9 mouse cellular contexts compared by ENCODE assay signal in the genomic region with DNA sequence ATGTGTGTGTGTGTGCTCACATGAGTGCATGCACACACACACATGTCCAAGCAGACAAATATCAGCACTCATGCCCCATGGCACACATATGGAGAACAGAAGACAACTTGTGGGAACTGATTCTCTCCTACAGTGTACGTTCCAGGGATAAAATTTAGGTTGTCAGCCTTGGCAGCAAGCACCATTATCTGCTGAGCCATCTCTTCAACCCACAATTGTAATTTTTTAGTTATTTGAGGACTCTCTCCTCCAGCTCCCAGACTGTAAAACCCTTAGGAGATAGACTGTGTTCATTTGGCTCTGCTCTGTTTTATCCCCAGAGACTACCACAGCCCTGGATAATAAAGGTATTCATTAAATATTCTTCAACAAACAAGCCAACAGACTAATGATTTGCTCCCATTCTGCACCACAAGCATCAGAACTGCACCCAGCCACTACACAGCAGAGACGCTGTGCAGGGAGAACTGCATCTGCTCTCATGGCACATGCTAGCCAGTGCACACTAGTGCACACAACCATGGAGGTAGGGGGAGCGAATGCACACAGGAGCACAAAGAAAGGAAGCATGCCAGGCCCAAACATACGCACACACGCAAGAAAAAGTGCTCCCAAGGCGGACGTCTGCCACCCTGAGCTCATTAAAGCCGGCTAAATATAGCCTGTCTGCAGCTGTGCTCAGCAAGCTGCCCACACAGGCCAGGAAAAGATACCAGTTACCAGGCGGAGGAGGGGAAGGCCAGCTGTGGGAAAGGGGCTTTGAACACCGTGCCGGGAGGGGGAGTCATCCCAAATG. TPM values are rescaled to one million over a fixed set of nuclear protein-coding genes. Genes with fewer than 3 reads are reported as not detected.
A peak's percentile ranks its signal among the peaks of the same experiment; 100 is the strongest.
DNase-seq lines count a peak whose midpoint lies in the region; ATAC-seq lines count a peak whose summit lies in the region.
"Had no signal": no experiment of that assay in that cellular context is flagged by ENCODE, and none has a peak within 500 bp of the region (broad histone marks: within the 10 kb centered on the region; RNA-seq: fewer than 3 reads in every experiment).

No protein-coding gene starts in this region.

- no peak overlapping the region for H3K4me2 ChIP-seq in embryonic facial prominence, embryonic 11.5 days (ENCODE audit: low read depth, low read length)
- H3K4me2 ChIP-seq in hindbrain, embryonic 16.5 days (ENCODE audit: low read length): no peak overlapping the region
- H3K4me2 ChIP-seq in midbrain, embryonic 13.5 days (replicated peaks): no peak overlapping the region

- H3K27me3 ChIP-seq in embryonic facial prominence, embryonic 11.5 days (ENCODE audit: control insufficient read depth, insufficient read depth, low read length): no peaks in the 10 kb centered on the region
- H3K27me3 ChIP-seq in embryonic facial prominence, embryonic 10.5 days (replicated peaks; ENCODE audit: low read depth, poor library complexity, severe bottlenecking): no peaks in the 10 kb centered on the region
- H3K27me3 ChIP-seq in hindbrain, embryonic 16.5 days (replicated peaks; ENCODE audit: control insufficient read depth, insufficient read depth, low read length): no peaks in the 10 kb centered on the region
- no peaks in the 10 kb centered on the region for H3K27me3 ChIP-seq in midbrain, embryonic 13.5 days

- H3K36me3 ChIP-seq in embryonic facial prominence, embryonic 11.5 days (replicated peaks; ENCODE audit: control insufficient read depth, insufficient read depth, low read depth, low read length): no peaks in the 10 kb centered on the region
- no peaks in the 10 kb centered on the region for H3K36me3 ChIP-seq in embryonic facial prominence, embryonic 10.5 days (replicated peaks)
- no peaks in the 10 kb centered on the region for H3K36me3 ChIP-seq in hindbrain, embryonic 16.5 days (ENCODE audit: control insufficient read depth, insufficient read depth, low read length)
- no peaks in the 10 kb centered on the region for H3K36me3 ChIP-seq in midbrain, embryonic 13.5 days

- no peak overlapping the region for H3K4me3 ChIP-seq in embryonic facial prominence, embryonic 11.5 days (ENCODE audit: low read depth, low read length)
- no peak overlapping the region for H3K4me3 ChIP-seq in embryonic facial prominence, embryonic 10.5 days
- H3K4me3 ChIP-seq in hindbrain, embryonic 16.5 days (ENCODE audit: low read length): no peak overlapping the region
- no peak overlapping the region for H3K4me3 ChIP-seq in midbrain, embryonic 13.5 days (replicated peaks)

- peak overlapping the region; percentile 13; the same call in 1 of the 2 replicates for H3K9ac ChIP-seq in embryonic facial prominence, embryonic 11.5 days (replicated peaks; ENCODE audit: low read length)
- peak overlapping the region; percentile 24; the same call in 1 of the 2 replicates for H3K9ac ChIP-seq in hindbrain, embryonic 16.5 days (ENCODE audit: low read depth, low read length)
- H3K9ac ChIP-seq in midbrain, embryonic 13.5 days (replicated peaks): peak overlapping the region; percentile 11; the same call in 1 of the 2 replicates

- no peaks in the 10 kb centered on the region for H3K9me3 ChIP-seq in embryonic facial prominence, embryonic 11.5 days (replicated peaks; ENCODE audit: control insufficient read depth, low read length)
- no peaks in the 10 kb centered on the region for H3K9me3 ChIP-seq in embryonic facial prominence, embryonic 10.5 days
- H3K9me3 ChIP-seq in hindbrain, embryonic 16.5 days (ENCODE audit: control insufficient read depth, low read length): no peaks in the 10 kb centered on the region
- no peaks in the 10 kb centered on the region for H3K9me3 ChIP-seq in midbrain, embryonic 13.5 days

- ATAC-seq in embryonic facial prominence, embryonic 11.5 days (replicated peaks; ENCODE audit: insufficient number of reproducible peaks, low FRiP score, low TSS enrichment, low read depth): no peak
- peak; percentile 83 for ATAC-seq in hindbrain, embryonic 16.5 days
- ATAC-seq in midbrain, embryonic 13.5 days: peak; percentile 80

- WGBS in embryonic facial prominence, embryonic 11.5 days: 49% methylated on average over 11 of the region's 11 CpGs
- 58% methylated on average over 11 of the region's 11 CpGs for WGBS in embryonic facial prominence, embryonic 10.5 days
- WGBS in hindbrain, embryonic 16.5 days: 28% methylated on average over 11 of the region's 11 CpGs
- 37% methylated on average over 11 of the region's 11 CpGs for WGBS in midbrain, embryonic 13.5 days

- DNase-seq in embryonic facial prominence, embryonic 11.5 days (ENCODE audit: low spot score): no peak
- no peak for DNase-seq in embryonic facial prominence, embryonic 10.5 days (ENCODE audit: low spot score)
- peak; percentile 30 for DNase-seq in forelimb bud, embryonic 11.5 days (ENCODE audit: low read depth, low spot score)
- no peak for DNase-seq in B cell, adult 2 months
- no peak for DNase-seq in thymus, postnatal 14 days
- DNase-seq in adrenal gland, adult 18-20 months (ENCODE audit: low spot score in 2 of 2): no peak

- no peak overlapping the region for H3K27ac ChIP-seq in embryonic facial prominence, embryonic 11.5 days (replicated peaks; ENCODE audit: low read depth, low read length)
- no peak overlapping the region for H3K27ac ChIP-seq in embryonic facial prominence, embryonic 10.5 days (replicated peaks)
- peak overlapping the region; percentile 82 for H3K27ac ChIP-seq in hindbrain, embryonic 16.5 days (ENCODE audit: low read depth, low read length)
- peak overlapping the region; percentile 82 for H3K27ac ChIP-seq in midbrain, embryonic 13.5 days

- peaks cover 3% of the 10 kb centered on the region; the same call in 1 of the 2 replicates for H3K4me1 ChIP-seq in embryonic facial prominence, embryonic 11.5 days (ENCODE audit: control insufficient read depth, insufficient read depth, low read length)
- H3K4me1 ChIP-seq in embryonic facial prominence, embryonic 10.5 days: peaks cover 13% of the 10 kb centered on the region
- H3K4me1 ChIP-seq in hindbrain, embryonic 16.5 days (ENCODE audit: control insufficient read depth, insufficient read depth, low read depth, low read length): peaks cover 14% of the 10 kb centered on the region
- peaks cover 18% of the 10 kb centered on the region for H3K4me1 ChIP-seq in midbrain, embryonic 13.5 days (replicated peaks)

RNA-seq across cellular contexts. Expression of a gene that starts 44.6 kb away (rescaled TPM):
- 182 and 186 TPM in 2 replicates for polyA plus RNA-seq in embryonic facial prominence, embryonic 11.5 days (2014; fragmentation: Nextera tagmentation; extraction: Ambion mirVana)
- polyA plus RNA-seq in embryonic facial prominence, embryonic 10.5 days (2016; fragmentation: Nextera tagmentation; extraction: Ambion mirVana): 219 and 242 TPM in 2 replicates
- polyA plus RNA-seq in hindbrain, embryonic 16.5 days (2015; fragmentation: Nextera tagmentation; extraction: Ambion mirVana): 33.5 and 38.5 TPM in 2 replicates
- polyA plus RNA-seq in midbrain, embryonic 13.5 days (2015; fragmentation: Nextera tagmentation; extraction: Ambion mirVana): 79.0 and 80.7 TPM in 2 replicates
- 1 to 10 TPM in 1 of 2 experiments, under 1 TPM in 1; 0.51 to 2.1 TPM for total RNA-seq in adrenal gland, adult 18-20 months (2021)

RNA-seq across cellular contexts. Expression of a gene that starts 49.1 kb away (rescaled TPM):
- polyA plus RNA-seq in embryonic facial prominence, embryonic 11.5 days (2014; fragmentation: Nextera tagmentation; extraction: Ambion mirVana): 0.18 and 0.34 TPM in 2 replicates
- 0.23 and 0.24 TPM in 2 replicates for polyA plus RNA-seq in embryonic facial prominence, embryonic 10.5 days (2016; fragmentation: Nextera tagmentation; extraction: Ambion mirVana)
- 5.5 and 5.8 TPM in 2 replicates for polyA plus RNA-seq in hindbrain, embryonic 16.5 days (2015; fragmentation: Nextera tagmentation; extraction: Ambion mirVana)
- 1.8 and 2.1 TPM in 2 replicates for polyA plus RNA-seq in midbrain, embryonic 13.5 days (2015; fragmentation: Nextera tagmentation; extraction: Ambion mirVana)
- total RNA-seq in adrenal gland, adult 18-20 months (2021): 1 to 10 TPM; 3.3 to 7.6 TPM
- total RNA-seq: common myeloid progenitor, adult 5-6 weeks had no signal

RNA-seq across cellular contexts. Expression of a gene that starts 49.1 kb away (rescaled TPM):
- 0.08 and 0.21 TPM in 2 replicates for polyA plus RNA-seq in embryonic facial prominence, embryonic 11.5 days (2014; fragmentation: Nextera tagmentation; extraction: Ambion mirVana)
- polyA plus RNA-seq in embryonic facial prominence, embryonic 10.5 days (2016; fragmentation: Nextera tagmentation; extraction: Ambion mirVana): 0.36 and 0.52 TPM in 2 replicates
- 0.27 and 0.41 TPM in 2 replicates for polyA plus RNA-seq in hindbrain, embryonic 16.5 days (2015; fragmentation: Nextera tagmentation; extraction: Ambion mirVana)
- 0.43 and 0.63 TPM in 2 replicates for polyA plus RNA-seq in midbrain, embryonic 13.5 days (2015; fragmentation: Nextera tagmentation; extraction: Ambion mirVana)
- not detected for total RNA-seq in adrenal gland, adult 18-20 months (2021)

Comparison
In these comparisons a context has a peak if more than half of its experiments do, and no peak if none do; other contexts are left out.
1. H3K27ac ChIP-seq: peak in hindbrain, embryonic 16.5 days (single experiment) and midbrain, embryonic 13.5 days (single experiment); none in embryonic facial prominence, embryonic 11.5 days (single experiment) and embryonic facial prominence, embryonic 10.5 days (single experiment).
2. Peak in every context shown above with its lines, with median percentiles within 50 percentile points of each other: H3K9ac ChIP-seq.